13 mouse cellular contexts compared by ENCODE assay signal in the genomic region with DNA sequence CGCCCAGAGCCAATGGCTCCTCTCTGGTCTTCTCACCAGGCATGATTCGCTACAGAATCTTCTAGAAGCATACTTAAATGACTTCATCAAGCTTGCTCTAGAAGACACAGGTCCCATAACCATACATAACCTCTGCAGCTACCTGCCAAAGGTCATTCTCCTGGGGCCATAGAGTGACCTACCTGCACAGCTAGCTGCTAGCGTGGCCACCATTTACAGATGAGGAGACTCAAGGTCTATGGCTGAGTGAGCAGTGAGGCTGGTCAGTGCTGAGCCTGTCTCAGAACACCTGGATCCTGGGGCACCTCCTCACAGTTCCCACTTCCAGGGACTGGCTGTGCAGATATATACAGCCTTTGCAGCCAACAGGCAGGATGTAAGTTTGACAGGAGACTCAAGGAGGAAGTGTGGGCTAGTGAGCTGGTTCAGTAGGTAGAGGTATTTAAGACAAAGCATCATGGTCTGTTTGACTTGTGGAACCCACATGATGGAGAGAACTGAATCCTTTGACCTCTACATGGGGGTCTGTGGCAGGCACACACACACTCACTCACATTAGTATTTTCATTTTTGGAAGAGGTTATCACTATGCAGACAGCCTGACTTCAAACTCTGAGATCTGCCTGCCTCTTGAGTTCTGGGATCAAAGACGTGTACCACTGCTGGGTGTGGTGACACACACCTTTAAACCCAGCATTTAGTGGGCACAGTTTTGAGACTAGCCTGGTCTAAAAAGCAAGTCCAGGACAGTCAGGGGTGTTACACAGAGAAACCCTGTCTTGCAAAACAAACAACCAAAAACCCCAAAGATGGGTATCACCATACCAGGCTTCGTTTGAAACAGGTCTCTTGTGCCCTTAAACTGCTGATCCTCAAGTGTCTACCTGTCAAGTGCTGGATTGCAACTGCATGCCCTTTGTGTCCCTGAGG. TPM values are rescaled to one million over a fixed set of nuclear protein-coding genes. Genes with fewer than 3 reads are reported as not detected.
DNase-seq lines count a peak whose midpoint lies in the region; ATAC-seq and TF ChIP-seq lines count a peak whose summit lies in the region.
"Had no signal": no experiment of that assay in that cellular context is flagged by ENCODE, and none has a peak within 500 bp of the region (broad histone marks: within the 10 kb centered on the region; RNA-seq: fewer than 3 reads in every experiment).

No protein-coding gene starts in this region.

- H3K4me2 ChIP-seq in liver, embryonic 12.5 days: no peak overlapping the region
- no peak overlapping the region for H3K4me2 ChIP-seq in liver, postnatal 0 days (ENCODE audit: low read depth, low read length)
- H3K4me2 ChIP-seq in liver, embryonic 13.5 days: no peak overlapping the region

- intact Hi-C loops in heart, postnatal 10 days (cut with DNase I): loop anchor here (2.0 to 5.0 kb wide), 2 partner anchors 15 to 38 kb away; no protein-coding TSS in a partner anchor

- H3K4me3 ChIP-seq in liver, embryonic 12.5 days: no peak overlapping the region
- H3K4me3 ChIP-seq in liver, postnatal 0 days (ENCODE audit: low read depth, low read length): no peak overlapping the region
- H3K4me3 ChIP-seq in ES-Bruce4 (ENCODE audit: low read depth, low read length): no peak overlapping the region
- no peak overlapping the region for H3K4me3 ChIP-seq in liver, embryonic 13.5 days (replicated peaks)
- H3K4me3 ChIP-seq in lung, adult 2 months (replicated peaks; ENCODE audit: extremely low read depth, low read depth, low read length): no peak overlapping the region
- H3K4me3 ChIP-seq: erythroblast, embryonic 14.5 days had no signal

- no peaks in the 10 kb centered on the region for H3K9me3 ChIP-seq in liver, embryonic 12.5 days (replicated peaks)
- H3K9me3 ChIP-seq in liver, postnatal 0 days (ENCODE audit: low read length): no peaks in the 10 kb centered on the region
- no peaks in the 10 kb centered on the region for H3K9me3 ChIP-seq in ES-Bruce4 (replicated peaks; ENCODE audit: control insufficient read depth, insufficient read depth, low read length, poor library complexity, severe bottlenecking)
- H3K9me3 ChIP-seq in liver, embryonic 13.5 days (replicated peaks): no peaks in the 10 kb centered on the region

- WGBS in liver, embryonic 12.5 days (ENCODE audit: insufficient replicate concordance): 55% methylated on average over 5 of the region's 5 CpGs
- 66% methylated on average over 5 of the region's 5 CpGs for WGBS in liver, postnatal 0 days (ENCODE audit: insufficient replicate concordance)
- 56% methylated on average over 5 of the region's 5 CpGs for WGBS in liver, embryonic 13.5 days (ENCODE audit: insufficient replicate concordance)
- 75% methylated on average over 5 of the region's 5 CpGs for WGBS in lung, adult 2 months

- no peak for TF ChIP-seq EP300 in liver, postnatal 0 days (IDR thresholded peaks at IDR 0.05; ENCODE audit: low read depth)
- TF ChIP-seq EP300 in ES-Bruce4 (IDR thresholded peaks at IDR 0.05; ENCODE audit: insufficient read depth, low read depth, low read length): no peak

- ATAC-seq in liver, embryonic 12.5 days: no peak
- no peak for ATAC-seq in liver, postnatal 0 days
- ATAC-seq in liver, embryonic 13.5 days (ENCODE audit: low read depth): no peak

- TF ChIP-seq POLR2A in ES-Bruce4 (IDR thresholded peaks at IDR 0.05; ENCODE audit: insufficient read depth, low read length): no peak
- TF ChIP-seq POLR2A in lung, adult 2 months (IDR thresholded peaks at IDR 0.05; ENCODE audit: borderline replicate concordance, extremely low read depth, low read depth, low read length): no peak

- no peak for TF ChIP-seq CTCF in liver, postnatal 0 days (IDR thresholded peaks at IDR 0.05; ENCODE audit: low read depth)
- TF ChIP-seq CTCF in ES-Bruce4 (IDR thresholded peaks at IDR 0.05; ENCODE audit: low read depth, low read length): no peak
- no peak for TF ChIP-seq CTCF in lung, adult 2 months (IDR thresholded peaks at IDR 0.05; ENCODE audit: insufficient read depth, low read length)

- 0 out of 2 replicates have a peak overlapping the region, but pooled peaks have one; percentile 2 for H3K9ac ChIP-seq in liver, embryonic 12.5 days
- no peak overlapping the region; the same call in 1 of the 2 replicates for H3K9ac ChIP-seq in liver, postnatal 0 days (replicated peaks)
- H3K9ac ChIP-seq in ES-Bruce4 (ENCODE audit: low read depth, poor library complexity, severe bottlenecking): no peak overlapping the region
- no peak overlapping the region for H3K9ac ChIP-seq in liver, embryonic 13.5 days

- peaks cover 75% of the 10 kb centered on the region for H3K4me1 ChIP-seq in liver, embryonic 12.5 days
- peaks cover 31% of the 10 kb centered on the region for H3K4me1 ChIP-seq in liver, postnatal 0 days (ENCODE audit: insufficient read depth)
- H3K4me1 ChIP-seq in ES-Bruce4 (ENCODE audit: control insufficient read depth, insufficient read depth, low read length): peaks cover 2% of the 10 kb centered on the region
- H3K4me1 ChIP-seq in liver, embryonic 13.5 days (replicated peaks): peaks cover 68% of the 10 kb centered on the region
- H3K4me1 ChIP-seq in lung, adult 2 months (ENCODE audit: control insufficient read depth, insufficient read depth, low read length): peaks cover 8% of the 10 kb centered on the region; the same call in 1 of the 2 replicates

- H3K27ac ChIP-seq in liver, embryonic 12.5 days: peak overlapping the region; percentile 57
- no peak overlapping the region for H3K27ac ChIP-seq in liver, postnatal 0 days (ENCODE audit: low read depth)
- H3K27ac ChIP-seq in ES-Bruce4 (ENCODE audit: insufficient read depth, low read length): peak overlapping the region; percentile 53
- H3K27ac ChIP-seq in liver, embryonic 13.5 days: peak overlapping the region; percentile 39

- peak; percentile 89 for DNase-seq in heart, adult 11 months
- DNase-seq in heart, postnatal 10 days: no peak
- no peak for DNase-seq in liver, postnatal 0 days
- no peak for DNase-seq in liver, embryonic 13.5 days
- no peak for DNase-seq in lung, postnatal 25 days (ENCODE audit: low spot score)
- no peak for DNase-seq in lung, adult 2 months
- DNase-seq: cerebellum, postnatal 36 days; kidney, postnatal 10 days; lung, postnatal 10 days had no signal

- H3K36me3 ChIP-seq in liver, embryonic 12.5 days: peaks cover 54% of the 10 kb centered on the region
- H3K36me3 ChIP-seq in liver, postnatal 0 days (replicated peaks; ENCODE audit: insufficient read depth, low read length): peaks cover 33% of the 10 kb centered on the region
- H3K36me3 ChIP-seq in ES-Bruce4 (ENCODE audit: control insufficient read depth, insufficient read depth, low read length, poor library complexity, severe bottlenecking): peaks cover 38% of the 10 kb centered on the region
- peaks cover 51% of the 10 kb centered on the region for H3K36me3 ChIP-seq in liver, embryonic 13.5 days

- H3K27me3 ChIP-seq in liver, embryonic 12.5 days (replicated peaks): no peaks in the 10 kb centered on the region
- H3K27me3 ChIP-seq in liver, postnatal 0 days (ENCODE audit: insufficient read depth, low read length): no peaks in the 10 kb centered on the region
- H3K27me3 ChIP-seq in ES-Bruce4 (ENCODE audit: control insufficient read depth, insufficient read depth, low read length, poor library complexity, severe bottlenecking): no peaks in the 10 kb centered on the region
- H3K27me3 ChIP-seq in liver, embryonic 13.5 days: no peaks in the 10 kb centered on the region

RNA-seq across cellular contexts. Expression of gene Rps11, which starts 4.2 kb away (rescaled TPM):
- total RNA-seq in heart, postnatal 10 days (2021): 100 to 1,000 TPM; 752 to 773 TPM
- polyA plus RNA-seq in liver, embryonic 12.5 days (2016; fragmentation: Nextera tagmentation; extraction: Ambion mirVana): 1,421 and 1,491 TPM in 2 replicates
- polyA plus RNA-seq in liver, postnatal 0 days (2015; fragmentation: Nextera tagmentation; extraction: Ambion mirVana): 681 and 696 TPM in 2 replicates
- polyA plus RNA-seq in ES-Bruce4 (2011; ENCODE audit: insufficient read depth, insufficient read length, low read depth, missing spikeins): 2,753 and 2,969 TPM in 2 replicates
- polyA plus RNA-seq in liver, embryonic 13.5 days (2015; fragmentation: Nextera tagmentation; extraction: Ambion mirVana): 1,277 and 1,372 TPM in 2 replicates
- polyA plus RNA-seq in lung, adult 2 months (2012; rRNA removed): 125 and 221 TPM in 2 replicates

RNA-seq across cellular contexts. Expression of gene Rpl13a, which starts 8.5 kb away (rescaled TPM):
- total RNA-seq in heart, postnatal 10 days (2021): 100 to 1,000 TPM; 809 to 865 TPM
- 1,134 and 1,149 TPM in 2 replicates for polyA plus RNA-seq in liver, embryonic 12.5 days (2016; fragmentation: Nextera tagmentation; extraction: Ambion mirVana)
- polyA plus RNA-seq in liver, postnatal 0 days (2015; fragmentation: Nextera tagmentation; extraction: Ambion mirVana): 938 and 993 TPM in 2 replicates
- polyA plus RNA-seq in ES-Bruce4 (2011; ENCODE audit: insufficient read depth, insufficient read length, low read depth, missing spikeins): 3,729 and 4,020 TPM in 2 replicates
- 972 and 1,063 TPM in 2 replicates for polyA plus RNA-seq in liver, embryonic 13.5 days (2015; fragmentation: Nextera tagmentation; extraction: Ambion mirVana)
- 1,255 and 1,630 TPM in 2 replicates for polyA plus RNA-seq in lung, adult 2 months (2012; rRNA removed)

RNA-seq across cellular contexts. Expression of gene Gm45713, which starts 16.0 kb away (rescaled TPM):
- total RNA-seq in heart, postnatal 10 days (2021): not detected
- 0.27 and 0.59 TPM in 2 replicates for polyA plus RNA-seq in liver, embryonic 12.5 days (2016; fragmentation: Nextera tagmentation; extraction: Ambion mirVana)
- 0.27 and 0.70 TPM in 2 replicates for polyA plus RNA-seq in liver, postnatal 0 days (2015; fragmentation: Nextera tagmentation; extraction: Ambion mirVana)
- not detected in 2 replicates for polyA plus RNA-seq in ES-Bruce4 (2011; ENCODE audit: insufficient read depth, insufficient read length, low read depth, missing spikeins)
- 0.12 and 0.37 TPM in 2 replicates for polyA plus RNA-seq in liver, embryonic 13.5 days (2015; fragmentation: Nextera tagmentation; extraction: Ambion mirVana)
- polyA plus RNA-seq in lung, adult 2 months (2012; rRNA removed): 3.1 TPM in 2 replicates
- total RNA-seq: left cerebral cortex, postnatal 25 days had no signal
- polyA plus RNA-seq: erythroblast, embryonic 14.5 days had no signal

RNA-seq across cellular contexts. Expression of gene Flt3l, which starts 16.2 kb away (rescaled TPM):
- total RNA-seq in heart, postnatal 10 days (2021): 1 to 10 TPM; 5.7 to 6.5 TPM
- polyA plus RNA-seq in liver, embryonic 12.5 days (2016; fragmentation: Nextera tagmentation; extraction: Ambion mirVana): 5.1 and 5.7 TPM in 2 replicates
- 2.0 and 2.3 TPM in 2 replicates for polyA plus RNA-seq in liver, postnatal 0 days (2015; fragmentation: Nextera tagmentation; extraction: Ambion mirVana)
- 3.0 and 3.7 TPM in 2 replicates for polyA plus RNA-seq in ES-Bruce4 (2011; ENCODE audit: insufficient read depth, insufficient read length, low read depth, missing spikeins)
- 4.5 and 5.4 TPM in 2 replicates for polyA plus RNA-seq in liver, embryonic 13.5 days (2015; fragmentation: Nextera tagmentation; extraction: Ambion mirVana)
- 151 and 195 TPM in 2 replicates for polyA plus RNA-seq in lung, adult 2 months (2012; rRNA removed)

RNA-seq across cellular contexts. Expression of gene Fcgrt, which starts 16.4 kb away (rescaled TPM):
- total RNA-seq in heart, postnatal 10 days (2021): 10 to 100 TPM; 65.4 to 69.2 TPM
- 26.6 and 26.9 TPM in 2 replicates for polyA plus RNA-seq in liver, embryonic 12.5 days (2016; fragmentation: Nextera tagmentation; extraction: Ambion mirVana)
- 150 and 154 TPM in 2 replicates for polyA plus RNA-seq in liver, postnatal 0 days (2015; fragmentation: Nextera tagmentation; extraction: Ambion mirVana)
- polyA plus RNA-seq in ES-Bruce4 (2011; ENCODE audit: insufficient read depth, insufficient read length, low read depth, missing spikeins): 2.0 and 2.5 TPM in 2 replicates
- 29.2 and 31.9 TPM in 2 replicates for polyA plus RNA-seq in liver, embryonic 13.5 days (2015; fragmentation: Nextera tagmentation; extraction: Ambion mirVana)
- 112 and 120 TPM in 2 replicates for polyA plus RNA-seq in lung, adult 2 months (2012; rRNA removed)
